Mouse (Mus musculus): ENCODE results near the gene Pomt1.

GRCm38 (mm10) chr2:32235886-32236759 lies at the start of gene Pomt1:
- TF ChIP-seq POLR2A (IDR thresholded peaks at IDR 0.05; ENCODE audit: control insufficient read depth, extremely low read depth, insufficient read depth, low read length, poor library complexity) (peak; percentile 85), CTCF (IDR thresholded peaks at IDR 0.05; ENCODE audit: borderline replicate concordance, control insufficient read depth, extremely low read depth, insufficient read depth, low read length, poor library complexity) (no peak)
